Mouse (Mus musculus) heart, adult 2 months (tissue): ENCODE measurements around the gene Pltp. TPM values are rescaled to one million over a fixed set of nuclear protein-coding genes. Genes with fewer than 3 reads are reported as not detected.
A peak's percentile ranks its signal among the peaks of the same experiment; 100 is the strongest.
"Not testable (repeated sequence)": the region's sequence is repeated elsewhere in the genome, so short reads cannot be mapped to it uniquely, and the experiment has no call there.

Experiments used
- DNase-seq, 2 experiments: peaks; one replicate each; pipeline ENCODE4 v3.0.0; 2021
- H3K27ac ChIP-seq: fragments of 200-600 bp; 2 replicates; pipeline ENCODE4 v1.8.1; 2022
- H3K27me3 ChIP-seq: fragments of 200-500 bp; 2 replicates; pipeline ENCODE4 v1.6.1; 2012; ENCODE audit warnings: mild to moderate bottlenecking, low read length, inconsistent platforms, mixed read lengths; ENCODE audit not compliant: control insufficient read depth, insufficient read depth
- H3K36me3 ChIP-seq: fragments of 200-500 bp; 2 replicates; pipeline ENCODE4 v1.6.1; 2012; ENCODE audit warnings: low read length, inconsistent platforms; ENCODE audit not compliant: control insufficient read depth, insufficient read depth
- H3K4me1 ChIP-seq: fragments of 200-500 bp; 2 replicates; pipeline ENCODE4 v1.6.1; 2011; ENCODE audit warnings: low read length; ENCODE audit not compliant: control insufficient read depth, insufficient read depth
- H3K4me3 ChIP-seq: fragments of 200-600 bp; 2 replicates; pipeline ENCODE4 v1.8.1; 2022
- H3K79me2 ChIP-seq: fragments of 200-500 bp; replicated peaks from 2 replicates; pipeline ENCODE4 v1.6.1; 2012; ENCODE audit warnings: mild to moderate bottlenecking, inconsistent platforms, low read length, moderate library complexity, mixed read lengths; ENCODE audit not compliant: control insufficient read depth, insufficient read depth
- H3K9ac ChIP-seq: fragments of 200-500 bp; 2 replicates; pipeline ENCODE4 v1.6.1; 2012; ENCODE audit warnings: low read depth, mild to moderate bottlenecking, control low read depth, inconsistent platforms, low read length, mixed read lengths
- CTCF ChIP-seq: fragments of 200-600 bp; IDR thresholded peaks from 2 replicates; pipeline ENCODE4 v1.8.1; 2022; ENCODE audit warnings: antibody characterized with exemption, mild to moderate bottlenecking, moderate library complexity
- EP300 ChIP-seq: fragments of 200-500 bp; IDR thresholded peaks from 2 replicates; pipeline ENCODE4 v1.6.1; 2011; ENCODE audit warnings: low read depth, low read length, control low read depth; ENCODE audit not compliant: insufficient read depth
- POLR2A ChIP-seq: fragments of 200-500 bp; IDR thresholded peaks from 2 replicates; pipeline ENCODE4 v1.6.1; 2011; ENCODE audit warnings: mild to moderate bottlenecking, low read depth, low read length, control low read depth; ENCODE audit not compliant: insufficient read depth
- WGBS: fragments of 180-500 bp; shearing (Covaris S2); methylation state at CpG from one replicate; pipeline ENCODE4 v1.1.7; 2018; 5-methylcytosine and 5-hydroxymethylcytosine counted together
- intact Hi-C: fragments of 180-260 bp; cut with DNase I; formaldehyde crosslinking; loops from one replicate; pipeline ENCODE4 v1.15.1; 2025
- polyA plus RNA-seq: library from polyadenylated mRNA; depleted of rRNA; stranded (reverse); fragments of >200 nt; gene quantifications from 2 replicates; pipeline ENCODE4 v1.2.3, GENCODE M21; 2012
- total RNA-seq, 2 experiments: library from RNA; stranded (reverse); gene quantifications; 2 replicates each; pipeline ENCODE4 v1.2.3; 2021

Gene Pltp
- total and polyA plus RNA-seq, 3 experiments = 33.8 to 71.2 (median 36.1) TPM

DNA sequence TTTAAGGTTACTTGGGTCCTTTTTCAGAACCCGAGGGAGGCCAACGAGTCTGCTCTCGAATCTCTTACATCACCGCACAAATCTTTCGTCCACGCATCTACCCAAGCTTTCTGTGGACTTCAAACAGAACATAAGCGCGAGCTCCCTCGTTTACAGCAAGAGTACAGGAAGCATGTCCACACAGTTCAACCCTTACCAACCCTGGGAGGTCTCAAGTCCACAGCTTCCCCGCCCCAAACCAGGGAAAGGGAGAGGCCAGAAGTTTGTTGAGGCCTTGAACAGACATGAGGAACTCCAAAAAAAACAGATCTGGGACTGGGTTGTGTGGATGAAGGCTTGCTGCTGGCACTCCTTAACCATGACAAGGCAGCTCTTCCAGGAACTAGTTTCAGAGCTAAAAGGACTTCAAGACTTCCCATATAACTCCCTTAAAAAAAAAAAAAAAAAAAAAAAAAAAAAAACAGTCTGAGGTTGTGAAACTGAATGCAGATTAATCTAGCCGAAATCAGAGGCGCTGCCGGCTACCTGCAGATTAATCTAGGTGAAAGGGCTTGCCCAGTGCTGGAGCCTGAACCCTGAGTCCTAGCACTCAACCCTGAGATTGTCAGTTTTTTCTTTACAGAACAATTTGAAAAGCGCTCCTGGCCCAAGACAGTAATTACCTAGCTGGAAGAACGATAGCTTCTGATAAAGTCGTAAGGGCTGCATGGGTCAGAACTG is 54.1 kb downstream of the Pltp start:
- intact Hi-C loops = no loop called here
- no peak for DNase-seq
- 87% methylated on average over 16 of the region's 16 CpGs for WGBS

GRCm38 (mm10) chr2:164800252-164801004 is 57.1 kb downstream of the Pltp start:
- intact Hi-C loops = no loop called here
- Histone ChIP-seq H3K4me1 (peaks cover 3% of the 10 kb centered on the region), H3K4me3 (no peak overlapping the region), H3K9ac (no peak overlapping the region), H3K36me3 (no peaks in the 10 kb centered on the region), H3K27ac (no peak overlapping the region), H3K79me2 (peaks cover 1% of the 10 kb centered on the region; the same call in 1 of the 2 replicates), H3K27me3 (no peaks in the 10 kb centered on the region)
- TF ChIP-seq EP300 (no peak), POLR2A (no peak), CTCF (no peak)
- 85% methylated on average over 13 of the region's 13 CpGs for WGBS
- no peak for DNase-seq

More for the DNA sequence above, 54.1 kb downstream of the Pltp start:
- Histone ChIP-seq H3K27me3 (no peaks in the 10 kb centered on the region), H3K36me3 (no peaks in the 10 kb centered on the region), H3K9ac (no peak overlapping the region), H3K4me1 (peaks cover 3% of the 10 kb centered on the region), H3K27ac (no peak overlapping the region), H3K79me2 (peaks cover 1% of the 10 kb centered on the region; the same call in 1 of the 2 replicates), H3K4me3 (no peak overlapping the region)
- TF ChIP-seq EP300 = no peak
- TF ChIP-seq CTCF = no peak
- TF ChIP-seq POLR2A = no peak

DNA sequence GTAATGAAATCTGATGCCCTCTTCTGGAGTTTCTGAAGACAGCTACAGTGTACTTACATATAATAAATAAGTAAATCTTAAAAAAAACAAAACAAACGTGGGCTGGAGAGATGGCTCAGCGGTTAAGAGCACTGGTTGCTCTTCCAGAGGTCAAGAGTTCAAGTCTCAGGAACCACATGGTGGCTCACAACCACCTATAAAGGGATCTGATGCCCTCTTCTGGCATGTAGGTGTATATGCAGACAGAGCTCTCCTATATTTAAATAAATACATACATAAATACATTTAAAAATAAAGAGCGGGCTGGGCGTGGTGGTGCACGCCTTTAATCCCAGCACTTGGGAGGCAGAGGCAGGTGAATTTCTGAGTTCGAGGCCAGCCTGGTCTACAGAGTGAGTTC is 59.0 kb downstream of the Pltp start:
- DNase-seq, H3K27ac ChIP-seq, H3K4me3 ChIP-seq, H3K27me3 ChIP-seq, H3K36me3 ChIP-seq, H3K9ac ChIP-seq, H3K4me1 ChIP-seq, intact Hi-C loops, H3K79me2 ChIP-seq: not testable (repeated sequence)
- TF ChIP-seq CTCF = peak; percentile 67
- 69% methylated on average over 6 of the region's 6 CpGs for WGBS

GRCm38 (mm10) chr2:164795868-164796267 is 61.6 kb downstream of the Pltp start:
- intact Hi-C loops = loop anchor here (2.0 kb wide), 2 partner anchors 117 to 203 kb away; partner anchors contain the start of gene Eppin
- H3K27me3 ChIP-seq = no peaks in the 10 kb centered on the region
- peaks cover 1% of the 10 kb centered on the region; the same call in 1 of the 2 replicates for H3K4me1 ChIP-seq
- H3K36me3 ChIP-seq = peaks cover 2% of the 10 kb centered on the region; the same call in 1 of the 2 replicates
- H3K4me3 ChIP-seq = no peak overlapping the region
- no peak for DNase-seq
- TF ChIP-seq CTCF = no peak
- no peak for TF ChIP-seq POLR2A
- TF ChIP-seq EP300 = no peak
- H3K27ac ChIP-seq = no peak overlapping the region
- WGBS = 70% methylated on average over 4 of the region's 4 CpGs
- H3K79me2 ChIP-seq = no peaks in the 10 kb centered on the region
- H3K9ac ChIP-seq = no peak overlapping the region

DNA sequence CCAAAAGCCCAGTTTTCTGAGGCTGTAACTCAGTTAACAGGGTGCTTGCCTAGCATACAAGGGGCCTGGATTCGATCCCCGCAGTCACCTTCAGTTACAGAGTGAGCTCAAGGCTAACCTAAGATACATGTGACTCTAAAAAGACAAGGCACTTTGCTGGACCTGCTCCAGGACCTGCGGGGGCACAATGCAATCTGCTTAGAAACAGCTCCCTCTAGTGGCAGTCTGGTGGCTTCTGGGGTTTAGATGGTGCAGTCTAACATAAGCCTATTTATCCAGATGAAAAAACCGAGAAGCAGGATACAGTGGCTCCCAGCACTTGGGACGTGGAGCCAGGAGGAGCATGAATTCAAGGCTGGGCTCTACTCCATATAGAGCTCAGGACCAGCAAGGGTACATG is 63.2 kb downstream of the Pltp start:
- WGBS = 16% methylated on average over 5 of the region's 5 CpGs
- TF ChIP-seq CTCF (peak; percentile 90), POLR2A (no peak), EP300 (peak; percentile 72; the same call in 1 of the 2 replicates)
- Histone ChIP-seq H3K27me3 (no peaks in the 10 kb centered on the region), H3K4me3 (no peak overlapping the region), H3K9ac (no peak overlapping the region), H3K79me2 (no peaks in the 10 kb centered on the region), H3K4me1 (peaks cover 1% of the 10 kb centered on the region; the same call in 1 of the 2 replicates), H3K27ac (no peak overlapping the region), H3K36me3 (peaks cover 2% of the 10 kb centered on the region; the same call in 1 of the 2 replicates)
- intact Hi-C loops = loop anchor here (2.0 kb wide), 2 partner anchors 115 to 201 kb away; partner anchors contain the start of gene Eppin
- peak; percentile 75 to 78 for DNase-seq

DNA sequence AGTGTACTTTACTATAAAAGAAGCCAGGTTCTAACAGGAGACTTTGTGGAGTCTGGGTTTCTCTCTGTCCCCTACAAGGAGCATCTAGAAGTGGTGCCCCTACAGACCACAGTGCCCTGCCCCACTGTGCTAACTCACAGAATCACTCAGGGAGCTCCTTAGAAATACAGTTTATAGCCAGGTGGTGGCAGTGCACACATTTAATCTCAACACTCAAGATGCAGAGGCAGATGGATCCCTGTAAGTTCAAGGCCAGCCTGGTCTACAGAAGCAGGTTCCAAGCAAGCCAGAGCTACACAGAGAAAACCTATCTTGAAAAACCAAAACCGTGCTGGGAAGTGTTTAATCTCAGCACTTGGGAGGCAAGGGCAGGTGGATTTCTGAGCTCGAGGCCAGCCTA is 63.7 kb downstream of the Pltp start:
- Histone ChIP-seq H3K27me3 (no peaks in the 10 kb centered on the region), H3K4me1 (peaks cover 1% of the 10 kb centered on the region; the same call in 1 of the 2 replicates), H3K9ac (no peak overlapping the region), H3K79me2 (no peaks in the 10 kb centered on the region), H3K27ac (peak overlapping the region; percentile 43; the same call in 1 of the 2 replicates), H3K4me3 (no peak overlapping the region), H3K36me3 (peaks cover 2% of the 10 kb centered on the region; the same call in 1 of the 2 replicates)
- DNase-seq = no peak
- TF ChIP-seq POLR2A (no peak), CTCF (no peak), EP300 (no peak)
- 71% methylated on average over 2 of the region's 2 CpGs for WGBS
- intact Hi-C loops = loop anchor here (2.0 kb wide), 2 partner anchors 115 to 201 kb away; partner anchors contain the start of gene Eppin
